Mouse (Mus musculus) kidney, adult 2 months (tissue): ENCODE data around the gene Evi2. TPM values are rescaled to one million over a fixed set of nuclear protein-coding genes. Genes with fewer than 3 reads are reported as not detected.

ENCODE experiments used
- DNase-seq: peaks from one replicate; pipeline ENCODE4 v3.0.0; 2021
- H3K27ac ChIP-seq: fragments of 200-500 bp; 2 replicates; pipeline ENCODE4 v1.5.1; 2012; ENCODE audit warnings: low read depth, low read length, control low read depth, inconsistent platforms; ENCODE audit not compliant: insufficient read depth
- H3K27me3 ChIP-seq: fragments of 200-500 bp; replicated peaks from 2 replicates; pipeline ENCODE4 v1.6.1; 2012; ENCODE audit warnings: mild to moderate bottlenecking, moderate library complexity, low read length, inconsistent platforms; ENCODE audit not compliant: control insufficient read depth, insufficient read depth
- H3K36me3 ChIP-seq: fragments of 200-500 bp; 2 replicates; pipeline ENCODE4 v1.6.1; 2012; ENCODE audit warnings: mild to moderate bottlenecking, moderate library complexity, low read length, inconsistent platforms; ENCODE audit not compliant: control insufficient read depth, insufficient read depth
- H3K4me1 ChIP-seq: fragments of 200-500 bp; 2 replicates; pipeline ENCODE4 v1.6.1; 2011; ENCODE audit warnings: low read length; ENCODE audit not compliant: control insufficient read depth, insufficient read depth
- H3K4me3 ChIP-seq: fragments of 200-500 bp; 2 replicates; pipeline ENCODE4 v1.5.1; 2011; ENCODE audit warnings: mild to moderate bottlenecking, low read depth, low read length, control low read depth; ENCODE audit not compliant: insufficient read depth
- CTCF ChIP-seq: fragments of 200-500 bp; conservative IDR thresholded peaks from 2 replicates; pipeline ENCODE4 v1.5.1; 2011; ENCODE audit warnings: low read depth, mild to moderate bottlenecking, control low read depth, low read length, moderate library complexity, mixed read lengths; ENCODE audit not compliant: insufficient read depth, insufficient read length
- POLR2A ChIP-seq: fragments of 200-500 bp; IDR thresholded peaks from one replicate; pipeline ENCODE4 v1.6.1; 2011; ENCODE audit warnings: low read depth, low read length, control low read depth
- WGBS: fragments of 180-500 bp; shearing (Covaris S2); methylation state at CpG from one replicate; pipeline ENCODE4 v1.1.7; 2018; 5-methylcytosine and 5-hydroxymethylcytosine counted together
- polyA plus RNA-seq: library from polyadenylated mRNA; depleted of rRNA; stranded (reverse); fragments of >200 nt; gene quantifications from 2 replicates; pipeline ENCODE4 v1.2.3, GENCODE M21; 2012

The Evi2 gene
- polyA plus RNA-seq, 1 experiment = 0.30 TPM

GRCm38 (mm10) chr11:79531485-79531884 lies 1.1 kb upstream of the Evi2 start:
- whole genome bisulfite sequencing = 93% methylated on average over 4 of the region's 4 CpGs
- DNase-seq = no peak
- no peak overlapping the region for H3K27ac ChIP-seq
- no peaks in the 10 kb centered on the region; the same call in 1 of the 2 replicates for H3K36me3 ChIP-seq
- peaks cover 15% of the 10 kb centered on the region for H3K4me1 ChIP-seq
- no peaks in the 10 kb centered on the region for H3K27me3 ChIP-seq
- H3K4me3 ChIP-seq = no peak overlapping the region
- TF ChIP-seq CTCF (no peak), POLR2A (no peak)

GRCm38 (mm10) chr11:79530774-79531173 lies 385 bp upstream of the Evi2 start:
- WGBS = 86% methylated on average over 11 of the region's 11 CpGs
- Histone ChIP-seq H3K4me1 (peaks cover 15% of the 10 kb centered on the region), H3K4me3 (no peak overlapping the region), H3K36me3 (no peaks in the 10 kb centered on the region; the same call in 1 of the 2 replicates), H3K27me3 (no peaks in the 10 kb centered on the region), H3K27ac (no peak overlapping the region)
- no peak for TF ChIP-seq POLR2A
- TF ChIP-seq CTCF = no peak
- DNase-seq = no peak

GRCm38 (mm10) chr11:79529736-79530135 lies 653 bp downstream of the Evi2 start:
- Histone ChIP-seq H3K4me3 (no peak overlapping the region), H3K4me1 (peaks cover 17% of the 10 kb centered on the region), H3K27ac (no peak overlapping the region), H3K36me3 (no peaks in the 10 kb centered on the region; the same call in 1 of the 2 replicates), H3K27me3 (no peaks in the 10 kb centered on the region)
- TF ChIP-seq POLR2A (no peak), CTCF (no peak)
- 81% methylated on average over 2 of the region's 2 CpGs for WGBS
- DNase-seq = no peak

- 81% methylated on average over 6 of the region's 6 CpGs for WGBS
Observed at GRCm38 (mm10) chr11:79529226-79529625, 1.2 kb downstream of the Evi2 start.

GRCm38 (mm10) chr11:79528601-79529000 lies 1.8 kb downstream of the Evi2 start:
- Histone ChIP-seq H3K4me3 (no peak overlapping the region), H3K27ac (no peak overlapping the region), H3K27me3 (no peaks in the 10 kb centered on the region), H3K4me1 (peaks cover 12% of the 10 kb centered on the region), H3K36me3 (no peaks in the 10 kb centered on the region; the same call in 1 of the 2 replicates)
- WGBS = 92% methylated on average over 3 of the region's 3 CpGs
- no peak for DNase-seq
- TF ChIP-seq POLR2A = no peak

More at GRCm38 (mm10) chr11:79529226-79529625, 1.2 kb downstream of the Evi2 start:
- Histone ChIP-seq H3K27me3 (no peaks in the 10 kb centered on the region), H3K36me3 (no peaks in the 10 kb centered on the region; the same call in 1 of the 2 replicates), H3K27ac (no peak overlapping the region), H3K4me1 (peaks cover 16% of the 10 kb centered on the region), H3K4me3 (no peak overlapping the region)
- DNase-seq = no peak
- TF ChIP-seq CTCF = no peak

GRCm38 (mm10) chr11:79527739-79528384 lies 2.5 kb downstream of the Evi2 start:
- WGBS = 88% methylated on average over 5 of the region's 5 CpGs
- Histone ChIP-seq H3K4me3 (no peak overlapping the region), H3K27ac (no peak overlapping the region; the same call in 1 of the 2 replicates), H3K4me1 (peaks cover 12% of the 10 kb centered on the region), H3K27me3 (no peaks in the 10 kb centered on the region), H3K36me3 (no peaks in the 10 kb centered on the region; the same call in 1 of the 2 replicates)
- TF ChIP-seq POLR2A = no peak
- TF ChIP-seq CTCF = no peak
- DNase-seq = peak; percentile 30

- TF ChIP-seq CTCF = no peak
- Histone ChIP-seq H3K36me3 (no peaks in the 10 kb centered on the region; the same call in 1 of the 2 replicates), H3K4me3 (no peak overlapping the region), H3K4me1 (peaks cover 12% of the 10 kb centered on the region), H3K27me3 (no peaks in the 10 kb centered on the region), H3K27ac (peak overlapping the region; percentile 69; the same call in 1 of the 2 replicates)
- WGBS = 44% methylated on average over 15 of the region's 15 CpGs
- DNase-seq = peak; percentile 65
Observed at GRCm38 (mm10) chr11:79527015-79527738, 3.2 kb downstream of the Evi2 start.
